Mouse (Mus musculus) right cerebral cortex, adult 18-20 months (tissue): ENCODE data around the gene BC037034.
"Not testable (repeated sequence)": the region's sequence is repeated elsewhere in the genome, so short reads cannot be mapped to it uniquely, and the experiment has no call there.

Experiments used
- DNase-seq: peaks from one replicate; pipeline ENCODE4 v3.0.0; 2022; ENCODE audit warnings: mixed read lengths

BC037034 gene

DNA sequence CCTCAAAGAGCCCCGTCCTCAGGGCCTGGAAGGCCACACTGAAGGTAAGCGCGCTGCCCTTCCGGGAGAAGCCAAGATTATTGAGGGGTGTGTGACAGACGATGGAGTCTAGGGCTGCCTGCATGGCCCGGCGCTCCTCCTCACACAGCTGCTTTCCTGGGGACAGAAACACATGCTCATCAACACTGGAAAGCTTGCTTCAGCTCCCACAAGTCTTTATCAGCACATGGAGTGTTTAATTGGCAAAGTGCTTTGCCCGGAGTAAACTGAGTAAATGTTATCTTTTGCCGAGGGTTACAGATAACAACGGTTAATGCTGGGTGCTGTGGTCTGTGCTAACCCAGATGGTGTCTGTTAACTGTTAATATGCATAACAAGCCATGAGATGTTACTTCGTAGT lies 3.0 kb downstream of the BC037034 start:
- DNase-seq = no peak

GRCm38 (mm10) chr5:138260051-138260450 lies 3.8 kb downstream of the BC037034 start:
- no peak for DNase-seq

GRCm38 (mm10) chr5:138258993-138259392 lies 4.8 kb downstream of the BC037034 start:
- DNase-seq = no peak

GRCm38 (mm10) chr5:138258542-138258941 lies 5.3 kb downstream of the BC037034 start:
- no peak for DNase-seq

DNA sequence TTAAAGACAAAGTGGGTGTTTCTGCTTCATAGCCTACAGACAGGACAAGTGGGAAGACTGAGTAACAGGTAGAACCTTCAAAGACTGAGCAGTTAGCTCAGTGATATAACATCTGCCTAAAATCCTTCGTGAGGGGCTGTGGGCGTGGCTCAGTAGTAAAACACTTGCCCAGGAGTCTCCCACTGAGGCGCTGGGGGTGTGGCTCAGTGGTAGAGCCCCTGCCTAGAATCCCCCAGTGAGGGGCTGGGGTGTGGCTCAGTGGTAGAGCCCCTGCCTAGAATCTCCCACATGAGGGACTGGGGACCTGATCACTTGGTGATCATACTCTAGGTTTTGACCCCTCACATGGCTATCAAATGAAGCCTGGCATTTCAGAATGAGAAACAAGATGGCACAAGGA lies 5.8 kb downstream of the BC037034 start:
- no peak for DNase-seq

DNA sequence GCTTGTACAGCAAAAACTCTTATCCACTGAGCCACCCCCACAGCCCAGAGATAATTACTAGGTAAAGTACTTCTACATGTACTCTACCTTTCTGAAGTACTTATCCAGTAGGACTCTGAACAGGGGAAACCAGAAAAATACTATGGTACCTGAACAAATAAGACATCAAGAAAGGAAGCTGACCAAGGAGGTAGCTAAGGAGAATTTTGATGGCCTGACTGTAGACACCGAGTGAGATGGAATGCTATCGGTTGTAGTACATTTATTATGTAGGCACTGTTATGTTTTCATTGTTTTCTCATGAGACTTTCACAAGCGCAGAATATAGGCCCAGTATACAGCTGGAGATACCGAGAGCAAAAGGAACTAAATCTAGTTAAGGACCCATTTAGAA lies 6.3 kb downstream of the BC037034 start:
- DNase-seq = no peak

DNA sequence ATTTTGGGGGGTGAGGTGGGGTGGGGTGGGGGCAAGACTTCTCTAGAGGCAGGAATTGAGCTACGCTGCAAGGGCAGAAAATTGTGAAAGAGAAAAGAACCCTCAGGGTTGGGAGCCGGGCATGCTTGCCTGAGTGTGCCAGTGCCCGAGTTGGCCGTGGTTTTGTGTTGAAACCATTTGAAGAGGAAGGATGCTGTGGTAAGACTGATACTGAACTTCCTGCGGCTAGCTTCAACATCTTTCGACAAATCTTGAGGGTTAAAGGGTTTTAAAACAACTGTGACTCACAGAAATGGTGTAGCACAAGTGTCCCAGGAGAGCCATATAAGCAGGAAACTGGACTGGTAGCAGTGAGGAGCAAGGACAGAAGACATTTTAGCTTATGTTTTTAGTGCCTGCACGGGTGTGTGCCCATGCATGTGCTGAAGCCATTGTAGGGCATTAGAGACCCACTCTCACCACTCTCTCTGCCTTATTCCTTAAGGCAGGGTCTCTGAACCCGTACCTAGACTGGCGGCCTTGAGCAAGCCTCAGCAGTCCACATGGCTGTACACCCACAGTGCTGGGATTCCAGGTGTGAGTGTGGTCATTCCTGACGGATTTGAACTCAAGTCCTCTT lies 6.8 kb downstream of the BC037034 start:
- DNase-seq = no peak

DNA sequence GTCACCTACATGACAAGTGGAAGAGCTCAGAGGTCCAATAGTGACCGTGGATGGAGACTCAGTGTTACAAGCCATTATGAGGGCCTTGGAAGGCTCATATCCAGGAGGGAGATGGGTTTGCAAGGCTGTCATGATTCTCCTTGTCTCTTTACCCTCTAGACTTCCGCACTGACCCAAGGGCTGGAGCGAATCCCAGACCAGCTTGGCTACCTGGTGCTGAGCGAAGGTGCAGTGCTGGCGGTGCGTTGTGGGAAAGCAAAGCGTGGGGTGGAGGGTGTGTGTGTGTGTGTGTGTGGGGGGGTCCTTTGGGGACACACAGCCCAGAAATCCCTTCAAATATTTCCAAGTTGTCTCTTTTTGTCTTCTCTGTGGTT lies 7.8 kb downstream of the BC037034 start:
- DNase-seq = no peak

GRCm38 (mm10) chr5:138255353-138256093 lies 8.3 kb downstream of the BC037034 start, which contains the start of gene Lamtor4:
Lamtor4 (plus strand) TSS chr5:138255482.
- peak; percentile 98 for DNase-seq

GRCm38 (mm10) chr5:138253061-138253460 lies 10.8 kb downstream of the BC037034 start:
- DNase-seq = no peak

DNA sequence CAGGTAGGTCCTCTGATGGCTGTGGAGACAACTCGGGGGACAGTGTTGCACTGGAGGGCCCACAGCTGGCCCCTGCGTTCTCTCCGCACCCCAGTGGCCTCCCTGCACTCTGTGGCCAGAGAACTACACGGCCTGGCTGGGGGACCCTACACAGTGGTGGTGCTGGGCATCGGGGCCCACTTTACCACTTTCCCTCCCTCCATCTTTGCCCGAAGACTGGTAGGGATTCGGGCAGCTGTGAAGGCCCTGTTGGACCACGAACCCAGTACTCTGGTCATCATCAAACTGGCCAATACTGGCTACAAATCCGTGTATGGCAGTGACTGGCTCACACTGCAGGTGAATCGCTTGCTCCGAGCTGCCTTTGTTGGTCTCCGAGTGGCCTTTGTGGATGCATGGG lies 12.7 kb downstream of the BC037034 start:
- DNase-seq = no peak

GRCm38 (mm10) chr5:138241511-138241910 lies 22.3 kb downstream of the BC037034 start:
- no peak for DNase-seq

DNA sequence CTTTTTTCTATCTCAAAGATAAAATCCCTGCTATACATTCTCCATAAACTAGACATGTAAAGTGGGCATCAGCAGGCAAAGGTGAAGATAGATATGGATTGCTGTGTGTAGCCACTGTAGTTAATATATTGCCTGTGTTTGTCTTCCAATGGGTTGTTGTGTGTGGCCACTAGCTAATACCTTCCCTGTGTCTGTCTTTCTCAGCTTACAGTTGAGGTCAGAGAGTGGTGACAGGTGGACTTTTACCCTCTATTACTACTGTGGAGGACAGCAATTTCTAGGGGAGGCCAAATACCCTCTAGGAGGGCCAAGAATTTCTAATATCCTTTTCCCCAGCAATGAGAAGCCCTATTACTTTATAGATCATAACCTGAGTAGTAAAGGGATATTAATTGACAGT lies 29.6 kb downstream of the BC037034 start:
- DNase-seq = no peak

GRCm38 (mm10) chr5:138233778-138234177 lies 30.1 kb downstream of the BC037034 start:
- no peak for DNase-seq

GRCm38 (mm10) chr5:138229511-138229910 lies 34.3 kb downstream of the BC037034 start:
- DNase-seq = no peak

- peak; percentile 8 for DNase-seq
These were observed 35.8 kb downstream of the BC037034 start for GRCm38 (mm10) chr5:138228026-138228425.

DNA sequence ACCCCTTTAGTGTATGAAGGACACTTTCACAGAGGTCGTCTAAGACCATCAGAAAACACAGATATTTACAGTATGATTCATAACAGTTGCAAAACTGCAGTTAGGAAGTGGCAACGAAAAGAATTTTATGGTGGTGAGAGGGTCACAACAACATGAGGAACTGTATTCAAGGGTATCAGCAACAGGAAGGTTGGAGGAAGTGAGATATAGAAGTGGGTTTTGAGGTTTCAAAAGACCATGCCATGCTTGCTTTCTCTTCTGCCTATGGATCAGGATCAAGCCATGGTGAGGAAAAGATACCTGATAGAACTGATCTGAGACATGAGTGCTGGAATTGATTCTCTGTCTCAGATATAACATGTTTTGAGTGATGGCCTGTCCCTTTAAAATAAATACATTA lies 36.5 kb downstream of the BC037034 start:
- DNase-seq = no peak

- no peak for DNase-seq
These were observed 37.3 kb downstream of the BC037034 start for GRCm38 (mm10) chr5:138226491-138226890.

DNA sequence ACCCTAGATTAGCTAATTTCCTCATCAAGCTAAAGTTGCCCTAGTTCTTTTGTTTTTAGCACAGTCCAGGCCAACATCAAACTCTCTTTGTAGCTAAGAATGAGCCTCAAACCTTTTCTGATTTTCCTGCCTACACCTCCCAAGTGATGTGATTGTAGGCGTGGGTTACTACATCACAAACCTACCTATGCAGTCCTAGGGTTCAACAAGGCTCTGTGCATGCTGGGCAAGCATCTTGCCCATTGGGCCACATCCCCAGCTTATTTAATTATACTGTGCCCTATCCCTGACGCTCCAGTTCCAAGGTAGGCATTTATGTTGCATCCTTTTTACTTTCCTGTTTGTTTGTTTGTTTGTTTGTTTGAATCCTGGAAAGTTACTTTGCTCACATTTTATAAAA lies 38.1 kb downstream of the BC037034 start, which contains the start of gene Nxpe5:
Gene Nxpe5 (plus strand): TSS at position 199 of the 400 bp plus-strand sequence.
- DNase-seq = no peak

DNA sequence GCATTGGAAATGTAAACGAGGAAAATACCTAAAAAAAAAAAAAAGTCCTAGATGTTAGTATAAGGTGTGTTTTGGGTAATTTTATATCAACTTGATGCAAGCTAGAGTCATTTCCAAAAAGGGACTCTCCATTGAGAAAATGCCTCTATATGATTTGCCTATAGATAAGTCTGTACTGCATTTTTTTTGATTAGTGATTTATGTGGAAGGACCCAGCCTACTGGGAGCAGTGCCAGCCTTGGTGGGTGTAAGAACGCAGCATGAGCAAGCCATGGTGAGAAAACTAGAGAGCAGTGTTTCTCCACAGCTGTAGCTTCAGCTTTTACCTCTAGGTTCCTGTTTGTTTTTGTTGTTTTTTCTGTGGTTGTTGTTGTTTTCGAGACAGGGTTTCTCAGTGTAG lies 40.5 kb downstream of the BC037034 start:
- no peak for DNase-seq

DNA sequence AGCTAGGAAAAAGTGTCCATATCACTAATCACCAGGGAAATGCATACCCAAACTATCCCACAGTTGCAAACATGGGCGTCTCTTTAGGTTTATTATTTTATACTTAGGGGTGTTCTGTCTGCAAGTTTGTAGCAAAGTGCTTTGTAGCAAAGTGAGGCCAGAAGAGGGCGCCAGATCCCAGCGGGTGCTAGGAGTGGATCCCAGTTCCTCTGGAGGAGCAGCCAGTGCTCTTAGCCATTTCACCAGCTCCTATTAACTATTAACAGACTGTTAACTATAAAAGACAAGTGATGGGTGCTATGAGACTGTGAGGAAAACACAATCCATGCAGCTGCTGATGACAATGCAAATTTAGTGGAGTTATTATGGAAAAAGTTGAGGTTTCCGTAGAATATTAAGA lies 41.7 kb downstream of the BC037034 start:
- peak; percentile 76 for DNase-seq

- DNase-seq = no peak
These were observed 44.0 kb downstream of the BC037034 start for GRCm38 (mm10) chr5:138219864-138220263.

DNA sequence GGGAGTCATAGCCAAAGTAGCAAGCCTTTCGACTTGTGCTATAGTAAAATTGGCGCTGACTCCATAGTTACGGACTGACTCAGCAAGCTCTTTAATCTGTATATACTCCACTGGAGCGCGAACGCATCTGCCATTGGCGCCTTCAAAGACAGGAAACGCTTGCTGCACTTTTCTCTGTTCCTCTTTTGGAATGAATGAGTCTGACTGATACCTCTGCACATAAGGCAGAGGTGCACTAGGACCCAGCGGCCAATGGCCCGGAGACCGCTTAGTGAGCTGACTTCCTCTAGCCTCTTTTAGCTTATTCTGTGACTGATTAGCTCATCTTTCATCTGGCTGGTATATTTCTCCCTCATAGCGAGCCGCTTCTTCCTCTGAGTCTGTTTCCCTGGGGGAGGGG lies 47.2 kb downstream of the BC037034 start:
- DNase-seq = not testable (repeated sequence)
